Comparison of ENCODE assay signal across 40 mouse cellular contexts in the genomic region with DNA sequence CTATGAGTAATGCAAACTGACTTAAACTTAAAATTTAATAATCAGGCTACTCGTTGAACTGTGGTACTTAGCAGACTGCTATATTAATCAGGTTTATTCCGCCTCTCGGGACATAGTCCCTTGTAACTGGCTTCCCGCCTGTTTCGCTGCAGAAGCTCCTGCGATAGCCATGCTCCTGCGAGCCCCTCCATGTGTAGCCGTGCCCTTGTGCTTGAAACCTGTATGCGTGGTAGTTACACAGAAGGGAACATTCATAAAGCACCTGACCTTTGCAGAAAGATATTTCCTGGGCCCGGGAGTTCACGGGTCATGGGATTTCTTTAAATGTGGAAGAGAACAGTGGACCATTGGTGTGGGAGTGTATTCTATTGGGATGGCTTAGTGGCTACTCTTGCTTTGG. TPM values are rescaled to one million over a fixed set of nuclear protein-coding genes. Genes with fewer than 3 reads are reported as not detected.
"Had no signal": no experiment of that assay in that cellular context is flagged by ENCODE, and none has a peak within 500 bp of the region (broad histone marks: within the 10 kb centered on the region; RNA-seq: fewer than 3 reads in every experiment).

No protein-coding gene starts in this region.

- H3K9me3 ChIP-seq: embryonic facial prominence, embryonic 12.5 days; embryonic facial prominence, embryonic 15.5 days; forebrain, embryonic 12.5 days; forebrain, embryonic 13.5 days; forebrain, embryonic 15.5 days had no signal

- ATAC-seq: forebrain, embryonic 13.5 days; forebrain, embryonic 14.5 days; forebrain, embryonic 15.5 days; forebrain, embryonic 16.5 days; forebrain, postnatal 0 days had no signal

- H3K27me3 ChIP-seq: embryonic facial prominence, embryonic 12.5 days; embryonic facial prominence, embryonic 13.5 days; embryonic facial prominence, embryonic 15.5 days; forebrain, embryonic 12.5 days; forebrain, embryonic 13.5 days; forebrain, embryonic 15.5 days had no signal

- H3K9ac ChIP-seq: embryonic facial prominence, embryonic 12.5 days; embryonic facial prominence, embryonic 13.5 days; embryonic facial prominence, embryonic 15.5 days; forebrain, embryonic 12.5 days; forebrain, embryonic 13.5 days; forebrain, embryonic 15.5 days; forebrain, postnatal 0 days had no signal

- H3K4me2 ChIP-seq: embryonic facial prominence, embryonic 12.5 days; embryonic facial prominence, embryonic 13.5 days; embryonic facial prominence, embryonic 15.5 days; forebrain, embryonic 12.5 days; forebrain, embryonic 13.5 days; forebrain, embryonic 15.5 days had no signal

- H3K4me3 ChIP-seq: embryonic facial prominence, embryonic 10.5 days; embryonic facial prominence, embryonic 12.5 days; embryonic facial prominence, embryonic 13.5 days; embryonic facial prominence, embryonic 15.5 days; erythroblast, embryonic 14.5 days; forebrain, embryonic 10.5 days; forebrain, embryonic 12.5 days; forebrain, embryonic 13.5 days; forebrain, embryonic 15.5 days; gastrocnemius, adult 2 months; heart, adult 2 months had no signal

- H3K4me1 ChIP-seq: embryonic facial prominence, embryonic 10.5 days; embryonic facial prominence, embryonic 12.5 days; embryonic facial prominence, embryonic 15.5 days; forebrain, embryonic 10.5 days; forebrain, embryonic 12.5 days; forebrain, embryonic 13.5 days; forebrain, embryonic 15.5 days had no signal

- DNase-seq: cerebellum, adult 2 months; cerebellum, adult 8-10 months; cerebellum, adult 9-10 months; cerebellum, adult 9-11 months; cerebellum, postnatal 10 days; cerebellum, postnatal 14 days; cerebellum, postnatal 25 days; cerebellum, postnatal 36 days; embryo, embryonic 11 days; forebrain, postnatal 0 days; gastrocnemius, adult 2 months; gastrocnemius, postnatal 10 days; gastrocnemius, postnatal 14 days; gastrocnemius, postnatal 25 days; gastrocnemius, postnatal 36 days; heart, adult 18-20 months; heart, adult 2 months had no signal

- H3K27ac ChIP-seq: embryonic facial prominence, embryonic 10.5 days; embryonic facial prominence, embryonic 12.5 days; embryonic facial prominence, embryonic 13.5 days; embryonic facial prominence, embryonic 15.5 days; forebrain, embryonic 10.5 days; forebrain, embryonic 12.5 days; forebrain, embryonic 13.5 days; forebrain, embryonic 15.5 days; gastrocnemius, adult 2 months; heart, adult 2 months had no signal

- H3K36me3 ChIP-seq: embryonic facial prominence, embryonic 15.5 days had no signal

RNA-seq across cellular contexts. Expression of gene Gm6408, which starts 45.0 kb away (rescaled TPM):
- total RNA-seq: common myeloid progenitor, adult 5-6 weeks; forebrain, postnatal 0 days; gastrocnemius, adult 18-20 months; gastrocnemius, adult 2 months; gastrocnemius, adult 8-10 months; gastrocnemius, postnatal 10 days; gastrocnemius, postnatal 14 days; gastrocnemius, postnatal 25 days; gastrocnemius, postnatal 36 days; gastrocnemius, postnatal 4 days; granulocyte monocyte progenitor cell, adult 5-6 weeks; heart, adult 18-20 months; heart, adult 2 months; heart, adult 8-10 months had no signal
- polyA plus RNA-seq: embryonic facial prominence, embryonic 10.5 days; embryonic facial prominence, embryonic 11.5 days; embryonic facial prominence, embryonic 12.5 days; embryonic facial prominence, embryonic 13.5 days; embryonic facial prominence, embryonic 14.5 days; embryonic facial prominence, embryonic 15.5 days; erythroblast, embryonic 14.5 days; forebrain, embryonic 10.5 days; forebrain, embryonic 11.5 days; forebrain, embryonic 12.5 days; forebrain, embryonic 13.5 days; forebrain, embryonic 14.5 days; forebrain, embryonic 15.5 days; forebrain, embryonic 16.5 days; forebrain, postnatal 0 days; gonadal fat pad, adult 2 months; heart, adult 2 months had no signal

RNA-seq across cellular contexts. Expression of gene Wasf3, which starts 52.0 kb away (rescaled TPM):
- total RNA-seq: common myeloid progenitor, adult 5-6 weeks; granulocyte monocyte progenitor cell, adult 5-6 weeks had no signal
- polyA plus RNA-seq: erythroblast, embryonic 14.5 days had no signal

RNA-seq across cellular contexts. Expression of gene Gm6370, which starts 54.4 kb away (rescaled TPM):
- total RNA-seq: common myeloid progenitor, adult 5-6 weeks; forebrain, postnatal 0 days; gastrocnemius, adult 18-20 months; gastrocnemius, adult 2 months; gastrocnemius, adult 8-10 months; gastrocnemius, postnatal 10 days; gastrocnemius, postnatal 14 days; gastrocnemius, postnatal 25 days; gastrocnemius, postnatal 36 days; gastrocnemius, postnatal 4 days; granulocyte monocyte progenitor cell, adult 5-6 weeks; heart, adult 18-20 months; heart, adult 2 months; heart, adult 8-10 months had no signal
- polyA plus RNA-seq: cerebellum, adult 2 months; cortical plate, adult 2 months; embryonic facial prominence, embryonic 10.5 days; embryonic facial prominence, embryonic 11.5 days; embryonic facial prominence, embryonic 12.5 days; embryonic facial prominence, embryonic 13.5 days; embryonic facial prominence, embryonic 14.5 days; embryonic facial prominence, embryonic 15.5 days; erythroblast, embryonic 14.5 days; forebrain, embryonic 10.5 days; forebrain, embryonic 11.5 days; forebrain, embryonic 12.5 days; forebrain, embryonic 13.5 days; forebrain, embryonic 14.5 days; forebrain, embryonic 15.5 days; forebrain, embryonic 16.5 days; forebrain, postnatal 0 days; frontal cortex, adult 2 months; gonadal fat pad, adult 2 months; heart, adult 2 months had no signal
